Mouse (Mus musculus) heart, embryonic 12.5 days (tissue): ENCODE measurements around the gene Josd2. TPM values are rescaled to one million over a fixed set of nuclear protein-coding genes. Genes with fewer than 3 reads are reported as not detected.

Source experiments
- ATAC-seq: fragments of 200-750 bp; cut with Nextera tagmentation; 2 replicates; pipeline ENCODE4 v1.8.0; 2017; ENCODE audit warnings: moderate TSS enrichment, moderate library complexity; ENCODE audit not compliant: insufficient number of reproducible peaks, low FRiP score
- H3K27ac ChIP-seq: fragments of 300-500 bp; sonication (generic); 2 replicates; pipeline ENCODE4 v1.5.1; 2016; ENCODE audit warnings: mild to moderate bottlenecking, moderate library complexity; ENCODE audit not compliant: poor library complexity, severe bottlenecking
- H3K27me3 ChIP-seq: fragments of 300-500 bp; sonication (generic); replicated peaks from 2 replicates; pipeline ENCODE4 v1.6.1; 2016; ENCODE audit warnings: mild to moderate bottlenecking, moderate library complexity
- H3K36me3 ChIP-seq: fragments of 300-500 bp; sonication (generic); 2 replicates; pipeline ENCODE4 v1.6.1; 2016; ENCODE audit warnings: mild to moderate bottlenecking, moderate library complexity
- H3K4me1 ChIP-seq: fragments of 300-500 bp; sonication (generic); replicated peaks from 2 replicates; pipeline ENCODE4 v1.6.1; 2016; ENCODE audit warnings: mild to moderate bottlenecking
- H3K4me2 ChIP-seq: fragments of 300-500 bp; sonication (generic); 2 replicates; pipeline ENCODE4 v1.6.1; 2016; ENCODE audit warnings: mild to moderate bottlenecking, moderate library complexity
- H3K4me3 ChIP-seq: fragments of 300-500 bp; sonication (generic); 2 replicates; pipeline ENCODE4 v1.5.1; 2016; ENCODE audit warnings: mild to moderate bottlenecking
- H3K9ac ChIP-seq: fragments of 300-500 bp; sonication (generic); 2 replicates; pipeline ENCODE4 v1.6.1; 2016; ENCODE audit warnings: mild to moderate bottlenecking, moderate library complexity
- H3K9me3 ChIP-seq: fragments of 300-500 bp; sonication (generic); replicated peaks from 2 replicates; pipeline ENCODE4 v1.6.1; 2016; ENCODE audit warnings: mild to moderate bottlenecking, moderate library complexity
- WGBS: fragments of 180-500 bp; shearing (Covaris S2); methylation state at CpG from one replicate; pipeline ENCODE4 v1.1.7; 2016; 5-methylcytosine and 5-hydroxymethylcytosine counted together
- polyA plus RNA-seq: library from polyadenylated mRNA; unstranded; fragments of >200 nt; fragmentation: Nextera tagmentation; extraction: Ambion mirVana; gene quantifications from 2 replicates; pipeline ENCODE4 v1.2.1, GENCODE M21; 2016

Gene Josd2
- polyA plus RNA-seq, 1 experiment from 2014 or later: 141 TPM

DNA sequence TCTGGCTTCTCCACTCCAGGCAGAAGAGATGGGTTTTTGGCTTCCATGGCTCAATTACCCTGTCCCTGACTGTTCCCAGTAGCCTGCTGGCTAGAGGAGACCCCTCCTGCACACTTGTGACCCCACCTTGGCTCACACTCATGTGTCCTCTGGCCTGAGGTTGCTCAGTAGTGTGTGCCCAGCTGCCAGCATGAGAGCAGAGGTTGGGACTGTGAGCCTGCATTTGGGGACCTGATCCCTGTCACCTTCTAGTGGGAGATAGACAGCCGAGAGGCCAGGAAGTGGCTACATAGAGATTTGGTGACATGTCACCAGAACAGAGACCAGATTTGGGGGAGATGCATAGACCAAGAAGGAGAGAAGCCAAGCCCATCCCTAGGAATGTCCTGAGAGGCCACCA is 30.6 kb upstream of the Josd2 start:
- H3K9me3 ChIP-seq: no peaks in the 10 kb centered on the region
- H3K27me3 ChIP-seq: peaks cover 69% of the 10 kb centered on the region
- no peak overlapping the region for H3K4me2 ChIP-seq
- peaks cover 8% of the 10 kb centered on the region for H3K4me1 ChIP-seq
- H3K9ac ChIP-seq: no peak overlapping the region
- no peak overlapping the region for H3K4me3 ChIP-seq
- no peak overlapping the region for H3K27ac ChIP-seq
- H3K36me3 ChIP-seq: no peaks in the 10 kb centered on the region
- 46% methylated on average over 1 of the region's 1 CpGs for WGBS
- ATAC-seq: no peak

DNA sequence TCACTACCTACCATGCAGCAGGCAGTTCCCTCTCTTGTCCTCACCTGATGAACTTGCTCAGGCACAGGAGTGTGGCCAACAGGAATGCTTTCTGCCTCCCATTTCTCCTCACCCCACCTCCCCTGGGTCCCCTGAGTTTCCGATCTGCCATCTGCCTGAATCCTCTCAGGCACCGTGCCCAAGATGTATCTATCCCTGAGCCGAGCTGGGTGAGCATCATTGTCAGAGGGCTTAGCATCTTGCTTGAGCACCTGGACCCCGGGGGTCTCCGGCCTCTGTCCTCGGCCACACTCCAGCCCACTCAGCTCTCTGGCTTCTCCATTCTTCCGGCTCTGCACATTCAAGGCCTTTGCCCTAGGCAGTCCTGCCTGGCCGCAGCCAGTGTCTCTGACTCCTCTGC is 29.8 kb upstream of the Josd2 start:
- H3K4me1 ChIP-seq: peaks cover 15% of the 10 kb centered on the region
- H3K36me3 ChIP-seq: no peaks in the 10 kb centered on the region
- ATAC-seq: no peak
- H3K9ac ChIP-seq: no peak overlapping the region
- no peak overlapping the region for H3K4me2 ChIP-seq
- 66% methylated on average over 8 of the region's 8 CpGs for WGBS
- H3K27ac ChIP-seq: no peak overlapping the region
- no peaks in the 10 kb centered on the region for H3K9me3 ChIP-seq
- H3K27me3 ChIP-seq: peaks cover 69% of the 10 kb centered on the region
- no peak overlapping the region for H3K4me3 ChIP-seq

DNA sequence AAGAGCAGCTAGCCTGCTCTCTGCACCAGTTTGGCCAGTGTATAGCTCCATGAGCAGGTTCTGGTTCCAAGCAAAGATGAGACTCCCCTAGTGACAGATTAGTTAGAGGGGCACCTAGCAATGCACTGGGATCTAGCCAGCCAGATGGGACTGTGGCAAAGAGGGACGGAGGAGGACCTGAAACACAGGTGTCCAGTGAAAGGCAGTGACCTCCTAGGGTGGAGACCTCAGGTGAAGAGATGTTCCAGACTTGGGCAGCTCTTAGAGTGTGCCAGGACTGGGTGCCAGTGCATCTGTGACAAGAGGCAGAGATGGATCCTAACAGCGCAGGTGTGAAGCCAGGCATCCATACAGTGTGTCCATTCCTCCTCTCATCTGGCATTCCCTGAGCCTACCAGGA is 28.1 kb upstream of the Josd2 start:
- peaks cover 77% of the 10 kb centered on the region for H3K27me3 ChIP-seq
- no peak overlapping the region for H3K4me3 ChIP-seq
- H3K4me2 ChIP-seq: no peak overlapping the region
- 58% methylated on average over 2 of the region's 2 CpGs for WGBS
- peaks cover 31% of the 10 kb centered on the region for H3K4me1 ChIP-seq
- H3K9ac ChIP-seq: no peak overlapping the region
- no peaks in the 10 kb centered on the region for H3K9me3 ChIP-seq
- H3K27ac ChIP-seq: no peak overlapping the region
- H3K36me3 ChIP-seq: no peaks in the 10 kb centered on the region
- ATAC-seq: no peak

DNA sequence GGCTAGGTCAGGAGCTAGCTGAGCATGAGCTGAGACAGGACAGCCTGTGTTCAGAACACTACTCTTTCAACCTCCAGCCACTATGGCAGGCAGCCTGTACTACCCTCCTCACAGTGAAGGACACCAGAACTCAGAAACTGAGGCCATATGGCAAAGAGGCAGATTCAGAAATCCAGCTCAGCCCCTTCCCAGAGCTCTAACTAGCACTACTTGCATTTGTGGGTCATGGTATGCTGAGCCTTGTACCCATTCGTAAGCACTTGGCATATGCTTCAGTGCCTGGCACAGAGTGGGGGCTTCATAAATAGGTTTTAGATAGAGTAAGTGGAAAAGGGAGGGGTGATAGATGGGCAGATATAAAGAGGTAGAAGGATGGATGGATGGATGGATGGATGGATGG is 27.3 kb upstream of the Josd2 start:
- H3K4me1 ChIP-seq: peaks cover 39% of the 10 kb centered on the region
- 67% methylated on average over 1 of the region's 1 CpGs for WGBS
- peaks cover 77% of the 10 kb centered on the region for H3K27me3 ChIP-seq
- no peak overlapping the region for H3K4me2 ChIP-seq
- no peak overlapping the region for H3K9ac ChIP-seq
- no peaks in the 10 kb centered on the region for H3K36me3 ChIP-seq
- no peak overlapping the region for H3K27ac ChIP-seq
- ATAC-seq: no peak
- no peaks in the 10 kb centered on the region for H3K9me3 ChIP-seq
- no peak overlapping the region for H3K4me3 ChIP-seq

- Histone ChIP-seq H3K27me3 (peaks cover 79% of the 10 kb centered on the region), H3K9me3 (no peaks in the 10 kb centered on the region), H3K4me3 (peak overlapping the region; percentile 56; the same call in 1 of the 2 replicates), H3K4me1 (peaks cover 45% of the 10 kb centered on the region), H3K4me2 (peak overlapping the region; percentile 78), H3K9ac (peak overlapping the region; percentile 85), H3K27ac (0 out of 2 replicates have a peak overlapping the region, but pooled peaks have one; percentile 70), H3K36me3 (no peaks in the 10 kb centered on the region)
- no peak for ATAC-seq
- WGBS: 22% methylated on average over 1 of the region's 1 CpGs
Observed at GRCm38 (mm10) chr7:44441180-44441579, 26.6 kb upstream of the Josd2 start.

DNA sequence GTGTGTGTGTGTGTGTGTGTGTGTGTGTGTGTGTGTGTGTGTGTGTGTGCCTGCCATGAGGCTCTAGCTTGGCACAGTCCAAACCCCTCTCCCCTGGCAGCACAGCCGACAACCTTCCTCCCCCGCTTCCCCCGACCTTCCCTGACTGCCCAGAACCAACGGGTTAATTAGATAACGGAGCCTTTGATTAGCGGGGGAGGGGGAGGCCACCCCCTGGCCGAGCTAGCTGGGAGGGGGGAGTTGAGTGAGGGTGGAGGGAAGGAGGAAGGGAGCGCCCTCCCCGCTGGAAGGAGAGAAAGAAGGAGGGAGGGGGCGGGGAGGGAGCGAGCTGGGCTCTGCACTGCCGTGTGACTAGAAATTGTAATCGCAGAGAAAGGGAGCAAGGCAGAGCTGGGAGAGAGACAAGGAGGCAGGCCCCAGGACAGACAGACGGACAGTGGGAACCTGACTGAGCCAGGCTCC is 26.1 kb upstream of the Josd2 start:
- H3K27ac ChIP-seq: peak overlapping the region; percentile 70
- H3K9me3 ChIP-seq: no peaks in the 10 kb centered on the region
- H3K4me3 ChIP-seq: peak overlapping the region; percentile 56
- peak overlapping the region; percentile 78 for H3K4me2 ChIP-seq
- no peaks in the 10 kb centered on the region for H3K36me3 ChIP-seq
- peaks cover 49% of the 10 kb centered on the region for H3K4me1 ChIP-seq
- WGBS: 2% methylated on average over 14 of the region's 14 CpGs
- ATAC-seq: peak; percentile 26; the same call in 1 of the 2 replicates
- H3K27me3 ChIP-seq: peaks cover 83% of the 10 kb centered on the region
- peak overlapping the region; percentile 85 for H3K9ac ChIP-seq

DNA sequence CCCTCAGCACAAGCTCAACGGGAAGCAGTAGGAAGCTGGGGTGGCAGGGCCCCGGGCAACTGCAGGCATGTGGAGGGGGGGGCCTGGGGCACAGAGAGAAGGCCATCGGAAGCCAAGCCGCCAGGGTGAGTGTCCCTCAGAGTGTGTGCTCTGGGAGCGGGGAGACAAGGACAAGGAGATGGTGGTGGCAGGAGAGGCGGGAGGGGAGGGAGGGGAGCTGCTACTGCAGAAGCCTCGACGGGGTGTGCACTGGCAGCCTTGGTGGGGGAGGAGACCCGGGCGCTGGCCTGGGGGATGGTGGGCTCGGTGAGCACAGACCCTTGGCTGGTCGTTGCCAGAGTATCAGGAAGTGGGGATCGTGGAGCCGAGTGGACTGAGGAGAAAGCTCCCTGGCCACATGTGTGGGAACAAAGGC is 25.4 kb upstream of the Josd2 start:
- Histone ChIP-seq H3K9ac (peak overlapping the region; percentile 85), H3K4me3 (peak overlapping the region; percentile 56), H3K4me1 (peaks cover 49% of the 10 kb centered on the region), H3K4me2 (peak overlapping the region; percentile 78), H3K27ac (peak overlapping the region; percentile 70), H3K36me3 (no peaks in the 10 kb centered on the region), H3K9me3 (no peaks in the 10 kb centered on the region), H3K27me3 (peaks cover 83% of the 10 kb centered on the region)
- WGBS: 3% methylated on average over 14 of the region's 14 CpGs
- ATAC-seq: peak; percentile 7; the same call in 1 of the 2 replicates

- peak overlapping the region; percentile 78 for H3K4me2 ChIP-seq
- peak overlapping the region; percentile 85 for H3K9ac ChIP-seq
- H3K4me1 ChIP-seq: peaks cover 49% of the 10 kb centered on the region
- H3K9me3 ChIP-seq: no peaks in the 10 kb centered on the region
- peak overlapping the region; percentile 56 for H3K4me3 ChIP-seq
- H3K27me3 ChIP-seq: peaks cover 73% of the 10 kb centered on the region
- 10% methylated on average over 19 of the region's 20 CpGs for WGBS
- H3K27ac ChIP-seq: peak overlapping the region; percentile 70
- peak; percentile 12; the same call in 1 of the 2 replicates for ATAC-seq
- H3K36me3 ChIP-seq: 0 out of 2 replicates have a peak, but pooled peaks cover 6% of the 10 kb centered on the region
Observed at GRCm38 (mm10) chr7:44443268-44444173, 24.3 kb upstream of the Josd2 start.

DNA sequence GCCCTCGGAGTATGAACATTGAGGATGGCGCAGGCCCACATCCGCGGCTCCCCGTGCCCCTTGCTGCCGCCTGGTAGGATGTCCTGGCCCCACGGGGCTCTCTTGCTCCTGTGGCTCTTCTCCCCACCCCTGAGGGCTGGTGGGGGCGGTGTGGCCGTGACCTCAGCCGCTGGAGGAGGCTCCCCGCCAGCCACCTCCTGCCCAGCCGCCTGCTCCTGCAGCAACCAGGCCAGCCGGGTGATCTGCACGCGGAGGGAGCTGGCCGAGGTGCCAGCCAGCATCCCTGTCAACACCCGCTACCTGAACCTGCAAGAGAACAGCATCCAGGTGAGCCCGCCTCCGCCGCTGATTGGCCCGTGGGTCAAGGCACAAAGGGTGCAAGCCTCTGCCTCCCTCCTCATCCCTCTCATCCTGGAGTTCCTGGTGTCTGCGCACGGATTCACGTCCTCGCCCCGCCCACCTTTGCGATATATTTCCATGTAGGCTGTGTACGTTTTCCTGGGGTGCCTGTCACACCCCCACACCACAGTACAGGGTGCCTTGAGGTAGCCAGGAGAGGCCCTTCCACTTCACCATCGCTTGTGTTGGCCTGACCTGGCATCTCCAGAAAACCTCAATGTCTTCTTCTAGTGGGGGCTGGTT is 22.8 kb upstream of the Josd2 start:
- Histone ChIP-seq H3K9ac (peak overlapping the region; percentile 47), H3K4me2 (peak overlapping the region; percentile 78), H3K4me3 (no peak overlapping the region), H3K27me3 (peaks cover 64% of the 10 kb centered on the region), H3K9me3 (no peaks in the 10 kb centered on the region), H3K4me1 (peaks cover 49% of the 10 kb centered on the region), H3K36me3 (0 out of 2 replicates have a peak, but pooled peaks cover 9% of the 10 kb centered on the region), H3K27ac (no peak overlapping the region)
- 21% methylated on average over 29 of the region's 29 CpGs for WGBS
- ATAC-seq: no peak

- Histone ChIP-seq H3K27me3 (peaks cover 59% of the 10 kb centered on the region), H3K9ac (peak overlapping the region; percentile 47), H3K4me3 (no peak overlapping the region), H3K27ac (no peak overlapping the region), H3K9me3 (no peaks in the 10 kb centered on the region), H3K36me3 (0 out of 2 replicates have a peak, but pooled peaks cover 9% of the 10 kb centered on the region), H3K4me1 (peaks cover 49% of the 10 kb centered on the region), H3K4me2 (peak overlapping the region; percentile 78; the same call in 1 of the 2 replicates)
- 19% methylated on average over 7 of the region's 7 CpGs for WGBS
- ATAC-seq: no peak
Observed at GRCm38 (mm10) chr7:44445528-44445923, 22.3 kb upstream of the Josd2 start.
